Mouse (Mus musculus) bone marrow, adult 2 months (tissue): ENCODE results near the gene Esam. TPM values are rescaled to one million over a fixed set of nuclear protein-coding genes. Genes with fewer than 3 reads are reported as not detected.
A peak's percentile ranks its signal among the peaks of the same experiment; 100 is the strongest.

Source experiments
- H3K27ac ChIP-seq: fragments of 200-500 bp; 2 replicates; pipeline ENCODE4 v1.5.1; 2012; ENCODE audit warnings: low read depth, mild to moderate bottlenecking, control low read depth, inconsistent platforms, low read length; ENCODE audit not compliant: control insufficient read depth, poor library complexity, insufficient read depth
- H3K4me1 ChIP-seq: fragments of 200-500 bp; 2 replicates; pipeline ENCODE4 v1.6.1; 2011; ENCODE audit warnings: low read length; ENCODE audit not compliant: control insufficient read depth, insufficient read depth
- H3K4me3 ChIP-seq: fragments of 200-500 bp; replicated peaks from 2 replicates; pipeline ENCODE3; 2011; ENCODE audit warnings: mild to moderate bottlenecking, low read depth, low read length, control low read depth; ENCODE audit not compliant: control insufficient read depth
- CTCF ChIP-seq: fragments of 200-500 bp; IDR thresholded peaks from 2 replicates; pipeline ENCODE4 v1.5.1; 2011; ENCODE audit warnings: low read length, control low read depth; ENCODE audit not compliant: control insufficient read depth, insufficient read depth
- POLR2A ChIP-seq: fragments of 200-500 bp; IDR thresholded peaks from 2 replicates; pipeline ENCODE4 v1.6.1; 2011; ENCODE audit warnings: low read depth, mild to moderate bottlenecking, control low read depth, low read length, borderline replicate concordance; ENCODE audit not compliant: control insufficient read depth
- WGBS: fragments of 180-500 bp; shearing (Covaris S2); methylation state at CpG from one replicate; pipeline ENCODE4 v1.1.7; 2018; 5-methylcytosine and 5-hydroxymethylcytosine counted together
- polyA plus RNA-seq: library from polyadenylated mRNA; stranded (reverse); fragments of >200 nt; gene quantifications from 2 replicates; pipeline ENCODE4 v1.2.4, GENCODE M21; 2011; ENCODE audit warnings: low replicate concordance; ENCODE audit not compliant: missing spikeins, insufficient read depth, insufficient read length

The Esam gene
- polyA plus RNA-seq, 1 experiment = 10.8 TPM

DNA sequence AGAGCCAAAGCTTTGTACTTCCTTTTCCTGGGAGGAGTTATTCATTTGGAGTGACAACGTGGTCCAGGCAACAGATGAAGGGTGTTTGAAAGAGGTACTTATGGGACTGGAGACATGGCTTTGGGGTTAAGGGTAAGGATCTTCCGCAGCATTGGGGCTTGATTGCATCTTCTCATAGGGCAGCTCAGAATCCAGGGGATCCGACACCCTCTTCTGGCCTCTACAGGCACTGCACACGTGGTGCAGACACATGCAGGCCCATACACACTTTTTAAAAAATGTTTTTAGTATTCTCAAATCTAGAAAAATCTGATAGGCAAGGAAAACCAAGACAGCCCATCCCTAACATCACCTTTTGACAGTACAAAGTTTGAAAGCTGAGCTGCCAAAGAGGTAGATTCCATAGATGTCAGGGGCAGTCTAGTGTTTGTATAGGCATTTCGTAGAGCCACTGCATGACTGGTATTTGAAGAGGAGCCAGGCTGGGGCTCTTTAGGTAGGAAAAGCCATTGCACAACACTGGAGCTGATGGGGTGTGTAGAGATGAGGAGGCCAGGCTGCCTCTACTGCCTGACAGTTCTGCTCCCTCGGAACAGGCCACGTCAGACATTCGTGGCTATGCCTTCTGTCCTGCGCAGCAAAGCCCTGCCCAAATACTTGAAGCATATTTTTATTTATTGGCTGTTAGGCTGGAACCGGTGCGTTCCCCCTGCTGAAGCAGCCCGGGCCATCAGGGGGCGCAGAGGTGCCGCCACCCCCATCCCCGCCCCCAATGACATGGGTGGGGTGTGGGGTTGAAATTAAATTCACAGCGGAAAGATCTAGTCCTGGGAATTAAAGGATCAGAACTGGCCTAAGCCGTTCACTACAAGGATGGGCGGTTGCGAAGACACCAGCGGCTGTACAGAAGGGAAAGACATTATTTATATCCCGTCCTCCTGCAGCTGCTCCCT is 1.2 kb upstream of the Esam start:
- WGBS = 20% methylated on average over 21 of the region's 21 CpGs
- no peak overlapping the region for H3K4me3 ChIP-seq
- no peak overlapping the region for H3K27ac ChIP-seq
- TF ChIP-seq CTCF (peak; percentile 36; the same call in 1 of the 2 replicates), POLR2A (no peak)
- H3K4me1 ChIP-seq = no peaks in the 10 kb centered on the region

- H3K4me1 ChIP-seq = no peaks in the 10 kb centered on the region
- no peak overlapping the region for H3K27ac ChIP-seq
- TF ChIP-seq POLR2A (no peak), CTCF (no peak)
- 37% methylated on average over 9 of the region's 9 CpGs for WGBS
- peak overlapping the region; percentile 16 for H3K4me3 ChIP-seq
These were observed 520 bp downstream of the Esam start for GRCm38 (mm10) chr9:37528225-37528970.

DNA sequence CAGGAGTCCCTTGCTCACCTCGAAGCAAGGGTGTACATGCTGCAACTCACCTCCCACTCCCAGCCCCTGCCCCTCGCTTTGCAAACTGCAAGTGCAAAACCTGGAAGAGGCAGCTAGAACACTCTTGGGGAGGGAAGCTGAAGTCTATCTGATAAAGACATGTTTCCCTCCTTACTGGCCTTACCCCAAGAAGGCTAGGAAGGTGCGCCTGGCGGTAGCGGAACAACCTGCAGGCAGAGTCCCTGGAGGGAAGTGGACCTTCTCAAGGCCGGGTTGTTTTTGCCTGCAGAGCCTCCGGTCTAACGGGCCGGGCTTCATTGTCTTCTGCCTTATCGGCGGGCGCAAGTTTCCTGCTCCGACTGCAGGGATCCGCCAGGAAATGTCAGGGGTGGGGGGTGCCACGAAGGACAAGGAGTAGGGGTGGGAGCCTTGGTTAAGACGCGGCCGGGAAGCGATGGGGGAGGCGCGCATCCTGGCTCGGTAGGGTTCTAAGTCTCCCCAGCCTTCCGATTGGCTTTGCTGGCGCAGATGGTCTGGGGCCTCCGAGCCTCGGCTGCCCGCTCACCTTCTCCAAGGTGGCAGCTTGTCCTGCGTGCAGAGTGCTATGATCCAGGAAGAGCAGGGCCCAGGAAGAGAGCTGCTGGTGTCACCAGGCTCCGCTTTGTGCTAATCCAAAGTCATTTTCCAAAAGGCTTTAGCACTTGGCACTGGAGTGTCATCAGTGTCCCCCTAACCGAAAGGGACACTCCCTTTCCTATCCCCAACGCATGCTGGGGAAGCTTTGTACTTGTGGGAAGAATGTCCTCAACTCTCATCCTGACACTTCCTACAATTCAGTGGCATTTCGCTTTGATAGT is 2.4 kb downstream of the Esam start:
- WGBS = 2% methylated on average over 32 of the region's 32 CpGs
- TF ChIP-seq CTCF (no peak), POLR2A (no peak)
- Histone ChIP-seq H3K4me1 (no peaks in the 10 kb centered on the region), H3K4me3 (no peak overlapping the region), H3K27ac (no peak overlapping the region; the same call in 1 of the 2 replicates)

- H3K4me3 ChIP-seq = no peak overlapping the region
- no peak overlapping the region for H3K27ac ChIP-seq
- H3K4me1 ChIP-seq = no peaks in the 10 kb centered on the region
- TF ChIP-seq POLR2A (no peak), CTCF (no peak)
- 9% methylated on average over 31 of the region's 31 CpGs for WGBS
These were observed 3.2 kb downstream of the Esam start for GRCm38 (mm10) chr9:37530888-37531705.

GRCm38 (mm10) chr9:37536851-37537250 is 9.0 kb downstream of the Esam start:
- 79% methylated on average over 4 of the region's 4 CpGs for WGBS
- Histone ChIP-seq H3K27ac (no peak overlapping the region), H3K4me1 (no peaks in the 10 kb centered on the region), H3K4me3 (no peak overlapping the region)
- TF ChIP-seq POLR2A = no peak
- TF ChIP-seq CTCF = no peak

DNA sequence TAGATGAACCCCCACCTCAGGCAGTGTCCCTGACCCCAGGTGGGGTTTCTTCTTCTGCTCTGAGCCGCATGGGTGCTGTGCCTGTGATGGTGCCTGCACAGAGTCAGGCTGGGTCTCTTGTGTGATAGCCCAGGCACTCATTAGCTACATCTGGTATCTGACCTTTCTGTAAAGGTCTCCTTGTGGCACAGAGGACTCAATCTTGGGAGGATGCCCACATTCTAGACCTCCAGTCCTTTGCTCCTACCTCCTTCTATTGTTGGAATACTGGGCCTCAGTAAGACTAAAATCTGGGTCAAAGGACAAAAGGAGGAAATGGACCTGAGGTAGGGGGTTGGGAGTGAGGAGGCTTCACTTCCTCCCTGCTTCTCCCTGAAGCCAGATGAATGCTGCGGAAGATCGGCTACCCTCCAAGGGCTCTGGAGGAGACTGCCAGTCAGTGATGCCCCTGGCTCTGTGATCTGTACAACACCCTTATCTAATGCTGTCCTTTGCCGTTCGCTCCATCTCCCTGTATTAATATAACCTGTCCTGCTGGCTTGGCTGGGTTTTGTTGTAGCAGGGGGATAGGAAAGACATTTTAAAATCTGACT is 9.9 kb downstream of the Esam start:
- TF ChIP-seq CTCF (no peak), POLR2A (no peak)
- Histone ChIP-seq H3K27ac (no peak overlapping the region), H3K4me1 (no peaks in the 10 kb centered on the region), H3K4me3 (no peak overlapping the region)
- WGBS = 84% methylated on average over 5 of the region's 5 CpGs
